Mouse (Mus musculus) activated CD4-positive, CD25-positive, alpha-beta regulatory T cell, adult 4 months (primary cell): ENCODE measurements around the gene Myo3b. TPM values are rescaled to one million over a fixed set of nuclear protein-coding genes. Genes with fewer than 3 reads are reported as not detected.

Source experiments
- polyA plus RNA-seq, 2 experiments: library from polyadenylated mRNA; unstranded; fragments of 100-300 nt; shearing (Covaris generic); gene quantifications; one replicate each; pipeline ENCODE4 v1.2.1; 2017

Myo3b gene
- polyA plus RNA-seq, 2 experiments from 2014 or later, result 8.3 to 12.4 TPM

Other genes starting within 250 kb of the Myo3b start
- gene Ccdc173, start 249.6 kb upstream of the Myo3b start, polyA plus RNA-seq, result 1 to 10 TPM; 3.8 to 4.7 TPM
- 10 to 100 TPM; 44.8 to 47.8 TPM for gene Phospho2, start 249.5 kb upstream of the Myo3b start, polyA plus RNA-seq
- gene Klhl23, start 217.2 kb upstream of the Myo3b start, polyA plus RNA-seq, result under 1 TPM in 1 of 2 experiments, not detected in 1; 0.34 TPM
- 100 to 1,000 TPM; 313 to 322 TPM for gene Ssb, start 177.6 kb upstream of the Myo3b start, polyA plus RNA-seq
- 10 to 100 TPM; 57.9 to 63.0 TPM for gene Mettl5, start 153.5 kb upstream of the Myo3b start, polyA plus RNA-seq
- gene Ubr3, start 141.9 kb upstream of the Myo3b start, polyA plus RNA-seq, result 10 to 100 TPM; 13.1 to 16.7 TPM